Mouse (Mus musculus) stomach, embryonic 15.5 days (tissue): ENCODE data around the gene Tbc1d10a. TPM values are rescaled to one million over a fixed set of nuclear protein-coding genes. Genes with fewer than 3 reads are reported as not detected.
A peak's percentile ranks its signal among the peaks of the same experiment; 100 is the strongest.

Source experiments
- ATAC-seq: fragments of 200-750 bp; cut with Nextera tagmentation; 2 replicates; pipeline ENCODE4 v1.8.0; 2017; ENCODE audit warnings: low read depth, moderate number of reproducible peaks, moderate TSS enrichment; ENCODE audit not compliant: insufficient read depth, low FRiP score
- H3K27ac ChIP-seq: fragments of 300-500 bp; sonication (generic); 2 replicates; pipeline ENCODE4 v1.5.1; 2015; ENCODE audit warnings: mild to moderate bottlenecking, inconsistent platforms
- H3K27me3 ChIP-seq: fragments of 300-500 bp; sonication (generic); replicated peaks from 2 replicates; pipeline ENCODE4 v1.6.1; 2015; ENCODE audit warnings: inconsistent platforms
- H3K36me3 ChIP-seq: fragments of 300-500 bp; sonication (generic); 2 replicates; pipeline ENCODE4 v1.6.1; 2015; ENCODE audit warnings: inconsistent platforms
- H3K4me1 ChIP-seq: fragments of 300-500 bp; sonication (generic); 2 replicates; pipeline ENCODE4 v1.6.1; 2015; ENCODE audit warnings: inconsistent platforms
- H3K4me2 ChIP-seq: fragments of 300-500 bp; sonication (generic); 2 replicates; pipeline ENCODE4 v1.6.1; 2015; ENCODE audit warnings: mild to moderate bottlenecking, inconsistent platforms
- H3K4me3 ChIP-seq: fragments of 300-500 bp; sonication (generic); replicated peaks from 2 replicates; pipeline ENCODE4 v1.5.1; 2015; ENCODE audit warnings: inconsistent platforms
- H3K9ac ChIP-seq: fragments of 300-500 bp; sonication (generic); 2 replicates; pipeline ENCODE4 v1.6.1; 2015; ENCODE audit warnings: inconsistent platforms
- H3K9me3 ChIP-seq: fragments of 300-500 bp; sonication (generic); 2 replicates; pipeline ENCODE4 v1.6.1; 2016; ENCODE audit warnings: inconsistent platforms
- WGBS: fragments of 180-500 bp; shearing (Covaris S2); methylation state at CpG from one replicate; pipeline ENCODE4 v1.1.7; 2015; 5-methylcytosine and 5-hydroxymethylcytosine counted together
- polyA plus RNA-seq: library from polyadenylated mRNA; unstranded; fragments of >200 nt; fragmentation: Nextera tagmentation; extraction: Ambion mirVana; gene quantifications from 2 replicates; pipeline ENCODE4 v1.2.1, GENCODE M21; 2015

The Tbc1d10a gene
- polyA plus RNA-seq, 1 experiment from 2014 or later: 33.4 TPM

GRCm38 (mm10) chr11:4155641-4156040 is 30.9 kb upstream of the Tbc1d10a start:
- Histone ChIP-seq H3K4me2 (no peak overlapping the region), H3K36me3 (no peaks in the 10 kb centered on the region), H3K27ac (no peak overlapping the region), H3K4me3 (no peak overlapping the region), H3K4me1 (peaks cover 8% of the 10 kb centered on the region; the same call in 1 of the 2 replicates), H3K9ac (no peak overlapping the region), H3K27me3 (no peaks in the 10 kb centered on the region), H3K9me3 (no peaks in the 10 kb centered on the region)
- 70% methylated on average over 5 of the region's 5 CpGs for WGBS
- no peak for ATAC-seq

- Histone ChIP-seq H3K27me3 (no peaks in the 10 kb centered on the region), H3K9ac (no peak overlapping the region), H3K9me3 (no peaks in the 10 kb centered on the region), H3K4me3 (no peak overlapping the region), H3K27ac (no peak overlapping the region), H3K4me2 (no peak overlapping the region), H3K4me1 (peaks cover 20% of the 10 kb centered on the region), H3K36me3 (peaks cover 4% of the 10 kb centered on the region; the same call in 1 of the 2 replicates)
- ATAC-seq: no peak
- WGBS: 85% methylated on average over 3 of the region's 3 CpGs
These were observed 27.9 kb upstream of the Tbc1d10a start for GRCm38 (mm10) chr11:4158676-4159075.

- peak within 1 kb of the TSS; percentile 74 for H3K27ac ChIP-seq
- peak within 1 kb of the TSS; percentile 81 for H3K4me2 ChIP-seq
- ATAC-seq: peak; percentile 96
- H3K9me3 ChIP-seq: no peaks in the 10 kb centered on the region
- 2% methylated on average over 54 of the region's 54 CpGs for WGBS
- peak within 1 kb of the TSS; percentile 84 for H3K4me3 ChIP-seq
- H3K4me1 ChIP-seq: peaks cover 20% of the 10 kb centered on the region
- peak within 1 kb of the TSS; percentile 81 for H3K9ac ChIP-seq
- H3K27me3 ChIP-seq: no peaks in the 10 kb centered on the region
- H3K36me3 ChIP-seq: peaks cover 13% of the 10 kb centered on the region
These were observed 26.5 kb upstream of the Tbc1d10a start, which contains the start of the genes Ccdc157 and Sf3a1 for GRCm38 (mm10) chr11:4159808-4160708. TSS of gene Ccdc157 (minus strand) at chr11:4160293. TSS of gene Sf3a1 (plus strand) at chr11:4160350.

- Histone ChIP-seq H3K4me3 (peak overlapping the region; percentile 84), H3K4me1 (peaks cover 20% of the 10 kb centered on the region), H3K27me3 (no peaks in the 10 kb centered on the region), H3K36me3 (peaks cover 13% of the 10 kb centered on the region), H3K4me2 (peak overlapping the region; percentile 81), H3K27ac (peak overlapping the region; percentile 74), H3K9ac (peak overlapping the region; percentile 81), H3K9me3 (no peaks in the 10 kb centered on the region)
- no peak for ATAC-seq
- WGBS: 6% methylated on average over 15 of the region's 15 CpGs
These were observed 25.7 kb upstream of the Tbc1d10a start for GRCm38 (mm10) chr11:4160758-4161480.

GRCm38 (mm10) chr11:4164701-4165100 is 21.9 kb upstream of the Tbc1d10a start:
- Histone ChIP-seq H3K9ac (no peak overlapping the region), H3K4me3 (no peak overlapping the region), H3K27me3 (no peaks in the 10 kb centered on the region), H3K36me3 (peaks cover 41% of the 10 kb centered on the region), H3K27ac (no peak overlapping the region), H3K9me3 (no peaks in the 10 kb centered on the region), H3K4me2 (no peak overlapping the region), H3K4me1 (peaks cover 14% of the 10 kb centered on the region)
- no peak for ATAC-seq
- 90% methylated on average over 2 of the region's 2 CpGs for whole genome bisulfite sequencing

GRCm38 (mm10) chr11:4166467-4167090 is 20.0 kb upstream of the Tbc1d10a start:
- 81% methylated on average over 7 of the region's 7 CpGs for WGBS
- Histone ChIP-seq H3K36me3 (peaks cover 53% of the 10 kb centered on the region), H3K4me1 (peaks cover 5% of the 10 kb centered on the region; the same call in 1 of the 2 replicates), H3K9me3 (no peaks in the 10 kb centered on the region), H3K27me3 (no peaks in the 10 kb centered on the region), H3K9ac (no peak overlapping the region), H3K4me2 (no peak overlapping the region), H3K4me3 (no peak overlapping the region), H3K27ac (no peak overlapping the region)
- ATAC-seq: no peak

GRCm38 (mm10) chr11:4174586-4174985 is 12.0 kb upstream of the Tbc1d10a start:
- ATAC-seq: no peak
- Histone ChIP-seq H3K4me1 (no peaks in the 10 kb centered on the region), H3K27me3 (no peaks in the 10 kb centered on the region), H3K27ac (no peak overlapping the region), H3K4me3 (no peak overlapping the region), H3K9ac (no peak overlapping the region), H3K9me3 (no peaks in the 10 kb centered on the region), H3K4me2 (no peak overlapping the region), H3K36me3 (peaks cover 88% of the 10 kb centered on the region)
- 88% methylated on average over 5 of the region's 5 CpGs for WGBS

- Histone ChIP-seq H3K9me3 (no peaks in the 10 kb centered on the region), H3K9ac (no peak overlapping the region), H3K4me3 (no peak overlapping the region), H3K4me2 (no peak overlapping the region), H3K4me1 (no peaks in the 10 kb centered on the region), H3K27me3 (no peaks in the 10 kb centered on the region), H3K36me3 (peaks cover 93% of the 10 kb centered on the region), H3K27ac (no peak overlapping the region)
- ATAC-seq: no peak
- 72% methylated on average over 4 of the region's 4 CpGs for WGBS
These were observed 8.9 kb upstream of the Tbc1d10a start for GRCm38 (mm10) chr11:4177716-4178115.

- WGBS: 31% methylated on average over 1 of the region's 1 CpGs
- Histone ChIP-seq H3K27me3 (no peaks in the 10 kb centered on the region), H3K9ac (no peak overlapping the region), H3K9me3 (no peaks in the 10 kb centered on the region), H3K4me2 (no peak overlapping the region), H3K36me3 (peaks cover 54% of the 10 kb centered on the region), H3K4me3 (no peak overlapping the region), H3K4me1 (0 out of 2 replicates have a peak, but pooled peaks cover 4% of the 10 kb centered on the region), H3K27ac (no peak overlapping the region)
- ATAC-seq: no peak
These were observed 4.5 kb upstream of the Tbc1d10a start for GRCm38 (mm10) chr11:4182061-4182460.

- H3K9me3 ChIP-seq: no peaks in the 10 kb centered on the region
- H3K9ac ChIP-seq: no peak overlapping the region
- H3K4me2 ChIP-seq: no peak overlapping the region
- peaks cover 39% of the 10 kb centered on the region for H3K36me3 ChIP-seq
- H3K4me1 ChIP-seq: peaks cover 19% of the 10 kb centered on the region
- no peak overlapping the region; the same call in 1 of the 2 replicates for H3K27ac ChIP-seq
- no peak overlapping the region for H3K4me3 ChIP-seq
- no peak for ATAC-seq
- no peaks in the 10 kb centered on the region for H3K27me3 ChIP-seq
These were observed 3.1 kb upstream of the Tbc1d10a start for GRCm38 (mm10) chr11:4183511-4183910.

GRCm38 (mm10) chr11:4184251-4184952 is 2.2 kb upstream of the Tbc1d10a start:
- Histone ChIP-seq H3K36me3 (peaks cover 30% of the 10 kb centered on the region), H3K27me3 (no peaks in the 10 kb centered on the region), H3K9ac (no peak overlapping the region), H3K27ac (no peak overlapping the region), H3K4me2 (no peak overlapping the region), H3K4me1 (peaks cover 19% of the 10 kb centered on the region), H3K4me3 (no peak overlapping the region), H3K9me3 (no peaks in the 10 kb centered on the region)
- ATAC-seq: no peak
- 46% methylated on average over 4 of the region's 4 CpGs for WGBS
